Mouse (Mus musculus): ENCODE results near the gene 9930021J03Rik. TPM values are rescaled to one million over a fixed set of nuclear protein-coding genes. Genes with fewer than 3 reads are reported as not detected.

Gene 9930021J03Rik
- polyA plus RNA-seq, 1 experiment, result 19.1 TPM

DNA sequence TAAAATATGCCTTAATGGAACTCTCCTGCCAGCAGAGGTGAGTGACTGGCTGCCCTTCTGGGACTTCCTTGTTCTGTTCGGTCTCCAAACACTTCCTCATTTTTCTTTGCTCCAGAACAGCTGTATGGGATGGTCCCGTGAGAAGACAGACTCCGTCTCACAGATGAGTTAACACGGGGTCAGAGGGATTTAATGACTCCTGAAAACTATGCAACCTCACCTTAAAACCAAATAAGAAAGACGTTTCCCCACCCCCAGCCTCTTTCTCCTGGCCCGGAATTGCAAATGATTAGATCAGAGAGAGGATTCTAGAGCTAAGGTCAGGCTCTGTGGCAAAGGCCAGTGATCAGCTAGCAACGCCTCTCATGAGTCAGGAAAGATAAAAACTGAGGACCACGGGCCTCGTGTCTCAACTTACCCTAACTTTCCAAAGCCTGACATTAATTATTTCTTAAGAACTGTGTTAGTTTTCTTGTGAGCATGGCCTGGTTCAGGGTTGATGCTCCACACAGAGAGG lies 130.2 kb downstream of the 9930021J03Rik start:
- no peak for TF ChIP-seq POLR2A (IDR thresholded peaks at IDR 0.05; ENCODE audit: control insufficient read depth, low read depth, low read length)
- no peak for TF ChIP-seq CTCF (IDR thresholded peaks at IDR 0.05; ENCODE audit: control insufficient read depth, insufficient read depth, insufficient replicate concordance, low read depth, low read length)
- Histone ChIP-seq H3K27me3 (ENCODE audit: control insufficient read depth, insufficient read depth, low read length) (no peaks in the 10 kb centered on the region), H3K36me3 (ENCODE audit: control insufficient read depth, insufficient read depth, low read length) (no peaks in the 10 kb centered on the region), H3K4me1 (ENCODE audit: control insufficient read depth, insufficient read depth, low read length) (peaks cover 11% of the 10 kb centered on the region), H3K27ac (ENCODE audit: control insufficient read depth, insufficient read depth, low read depth, low read length) (no peak overlapping the region), H3K4me3 (ENCODE audit: control insufficient read depth, low read depth, low read length) (no peak overlapping the region)

DNA sequence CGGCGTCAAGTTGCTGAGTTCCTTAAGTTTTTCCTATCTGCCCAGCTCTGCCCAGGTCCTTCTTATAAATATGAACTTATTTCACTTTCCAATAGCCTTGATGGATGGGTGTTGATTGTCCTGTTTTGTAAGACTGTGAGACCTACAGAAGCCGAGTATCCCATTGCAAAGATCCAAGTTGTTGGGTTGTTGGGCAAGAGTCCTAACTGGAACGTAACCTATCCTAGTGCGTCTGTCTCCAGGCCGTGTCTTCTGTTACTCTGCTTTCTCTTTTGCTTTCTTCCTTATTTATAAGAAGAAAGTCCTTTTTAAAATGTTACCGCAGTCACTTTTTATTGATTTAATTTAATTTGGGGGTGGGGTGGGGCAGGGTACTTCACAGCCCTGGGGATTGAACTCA lies 130.8 kb downstream of the 9930021J03Rik start:
- Histone ChIP-seq H3K4me3 (ENCODE audit: control insufficient read depth, low read depth, low read length) (no peak overlapping the region), H3K27me3 (ENCODE audit: control insufficient read depth, insufficient read depth, low read length) (no peaks in the 10 kb centered on the region), H3K4me1 (ENCODE audit: control insufficient read depth, insufficient read depth, low read length) (peaks cover 11% of the 10 kb centered on the region), H3K36me3 (ENCODE audit: control insufficient read depth, insufficient read depth, low read length) (no peaks in the 10 kb centered on the region), H3K27ac (ENCODE audit: control insufficient read depth, insufficient read depth, low read depth, low read length) (no peak overlapping the region)
- no peak for TF ChIP-seq CTCF (IDR thresholded peaks at IDR 0.05; ENCODE audit: control insufficient read depth, insufficient read depth, insufficient replicate concordance, low read depth, low read length)
- TF ChIP-seq POLR2A (IDR thresholded peaks at IDR 0.05; ENCODE audit: control insufficient read depth, low read depth, low read length), result no peak

DNA sequence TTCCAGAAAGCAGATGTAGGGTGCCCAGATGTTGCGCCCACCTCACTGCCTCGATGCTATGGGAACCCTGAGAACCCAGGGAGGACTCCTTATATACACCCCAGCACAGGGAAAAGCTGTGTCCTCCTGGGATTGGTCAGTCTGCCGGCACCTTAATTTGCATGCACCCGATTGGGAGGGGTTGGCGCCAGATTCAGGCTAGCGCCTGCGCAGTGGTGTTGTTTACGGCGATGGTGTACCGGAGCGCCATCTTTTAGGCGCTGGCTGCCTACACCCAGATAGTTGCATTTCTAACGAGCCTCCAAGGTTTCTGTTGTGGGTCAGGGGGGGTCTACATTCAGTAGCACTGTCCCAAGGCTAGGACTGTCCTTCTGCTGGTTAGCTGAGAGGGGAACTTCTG lies 133.1 kb downstream of the 9930021J03Rik start:
- no peaks in the 10 kb centered on the region for H3K36me3 ChIP-seq (ENCODE audit: control insufficient read depth, insufficient read depth, low read length)
- peak overlapping the region; percentile 81 for H3K4me3 ChIP-seq (ENCODE audit: control insufficient read depth, low read depth, low read length)
- H3K4me1 ChIP-seq (ENCODE audit: control insufficient read depth, insufficient read depth, low read length), result peaks cover 11% of the 10 kb centered on the region
- H3K27ac ChIP-seq (ENCODE audit: control insufficient read depth, insufficient read depth, low read depth, low read length), result peak overlapping the region; percentile 30; the same call in 1 of the 2 replicates
- TF ChIP-seq CTCF (IDR thresholded peaks at IDR 0.05; ENCODE audit: control insufficient read depth, insufficient read depth, insufficient replicate concordance, low read depth, low read length) (no peak), POLR2A (IDR thresholded peaks at IDR 0.05; ENCODE audit: control insufficient read depth, low read depth, low read length) (peak; percentile 58; the same call in 1 of the 2 replicates)
- H3K27me3 ChIP-seq (ENCODE audit: control insufficient read depth, insufficient read depth, low read length), result no peaks in the 10 kb centered on the region

- TF ChIP-seq POLR2A (IDR thresholded peaks at IDR 0.05; ENCODE audit: control insufficient read depth, low read depth, low read length), result no peak
- TF ChIP-seq CTCF (IDR thresholded peaks at IDR 0.05; ENCODE audit: control insufficient read depth, insufficient read depth, insufficient replicate concordance, low read depth, low read length), result no peak
- Histone ChIP-seq H3K4me3 (ENCODE audit: control insufficient read depth, low read depth, low read length) (no peak overlapping the region), H3K27me3 (ENCODE audit: control insufficient read depth, insufficient read depth, low read length) (no peaks in the 10 kb centered on the region), H3K27ac (ENCODE audit: control insufficient read depth, insufficient read depth, low read depth, low read length) (no peak overlapping the region), H3K4me1 (ENCODE audit: control insufficient read depth, insufficient read depth, low read length) (peaks cover 11% of the 10 kb centered on the region), H3K36me3 (ENCODE audit: control insufficient read depth, insufficient read depth, low read length) (no peaks in the 10 kb centered on the region)
Measured at GRCm38 (mm10) chr19:29671160-29671559, 134.6 kb downstream of the 9930021J03Rik start.

DNA sequence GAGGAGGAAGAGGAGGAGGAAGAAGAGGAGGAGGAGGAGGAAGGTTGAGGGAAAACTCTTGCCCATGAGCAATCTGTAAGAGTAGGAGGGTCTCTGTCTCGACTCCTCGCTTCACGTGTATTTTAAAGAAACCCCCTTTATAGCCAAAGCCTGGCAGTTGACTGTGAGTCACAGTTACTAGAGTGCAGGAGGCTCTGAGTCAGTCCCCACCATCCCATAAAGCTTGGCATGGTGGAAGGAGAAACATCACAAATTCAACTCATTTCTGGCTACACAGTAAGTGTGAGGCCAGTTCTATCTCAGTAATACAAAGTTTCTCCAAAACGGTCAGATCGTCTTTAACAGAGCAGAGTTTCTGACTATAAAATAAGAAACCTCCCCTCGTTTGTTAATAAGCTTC lies 135.5 kb downstream of the 9930021J03Rik start:
- no peak overlapping the region for H3K4me3 ChIP-seq (ENCODE audit: control insufficient read depth, low read depth, low read length)
- no peaks in the 10 kb centered on the region for H3K36me3 ChIP-seq (ENCODE audit: control insufficient read depth, insufficient read depth, low read length)
- H3K27ac ChIP-seq (ENCODE audit: control insufficient read depth, insufficient read depth, low read depth, low read length), result no peak overlapping the region
- peaks cover 8% of the 10 kb centered on the region for H3K4me1 ChIP-seq (ENCODE audit: control insufficient read depth, insufficient read depth, low read length)
- no peaks in the 10 kb centered on the region for H3K27me3 ChIP-seq (ENCODE audit: control insufficient read depth, insufficient read depth, low read length)
- TF ChIP-seq CTCF (IDR thresholded peaks at IDR 0.05; ENCODE audit: control insufficient read depth, insufficient read depth, insufficient replicate concordance, low read depth, low read length) (no peak), POLR2A (IDR thresholded peaks at IDR 0.05; ENCODE audit: control insufficient read depth, low read depth, low read length) (no peak)

GRCm38 (mm10) chr19:29668135-29668534 lies 137.7 kb downstream of the 9930021J03Rik start:
- H3K27ac ChIP-seq (ENCODE audit: control insufficient read depth, insufficient read depth, low read depth, low read length), result no peak overlapping the region
- TF ChIP-seq CTCF (IDR thresholded peaks at IDR 0.05; ENCODE audit: control insufficient read depth, insufficient read depth, insufficient replicate concordance, low read depth, low read length), result no peak
- TF ChIP-seq POLR2A (IDR thresholded peaks at IDR 0.05; ENCODE audit: control insufficient read depth, low read depth, low read length), result no peak
- H3K27me3 ChIP-seq (ENCODE audit: control insufficient read depth, insufficient read depth, low read length), result no peaks in the 10 kb centered on the region
- no peak overlapping the region for H3K4me3 ChIP-seq (ENCODE audit: control insufficient read depth, low read depth, low read length)
- no peaks in the 10 kb centered on the region for H3K36me3 ChIP-seq (ENCODE audit: control insufficient read depth, insufficient read depth, low read length)
- H3K4me1 ChIP-seq (ENCODE audit: control insufficient read depth, insufficient read depth, low read length), result no peaks in the 10 kb centered on the region

DNA sequence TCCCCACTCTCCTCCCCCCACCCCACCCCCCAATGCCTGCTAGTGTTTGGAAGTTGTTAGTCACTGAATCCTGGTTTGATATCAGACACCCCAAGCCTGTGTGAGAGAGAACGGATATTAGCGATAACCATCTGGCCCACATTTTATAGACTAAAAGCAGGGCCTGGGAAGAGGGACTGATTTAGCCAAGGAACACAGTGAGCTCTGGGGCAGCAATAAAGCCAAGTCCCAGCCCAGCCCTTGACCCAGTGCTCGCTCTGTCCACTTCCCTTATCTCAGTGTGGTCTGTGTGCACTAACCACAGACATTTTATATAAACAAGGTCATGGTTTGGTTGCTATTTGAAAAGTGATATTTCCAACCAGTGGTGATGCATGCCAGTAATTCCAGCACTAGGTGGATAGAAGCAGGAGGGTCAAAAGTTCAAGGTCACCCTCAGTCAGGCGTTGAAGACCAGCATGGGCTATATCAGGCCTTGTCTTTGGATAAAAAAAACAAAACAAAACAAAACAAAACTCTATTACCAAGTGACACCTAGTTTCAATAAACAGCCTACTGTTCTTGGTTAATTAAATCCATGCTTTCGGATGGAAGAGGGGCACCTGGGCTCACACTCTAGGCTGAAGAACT lies 138.7 kb downstream of the 9930021J03Rik start:
- no peaks in the 10 kb centered on the region for H3K27me3 ChIP-seq (ENCODE audit: control insufficient read depth, insufficient read depth, low read length)
- no peaks in the 10 kb centered on the region for H3K36me3 ChIP-seq (ENCODE audit: control insufficient read depth, insufficient read depth, low read length)
- no peaks in the 10 kb centered on the region for H3K4me1 ChIP-seq (ENCODE audit: control insufficient read depth, insufficient read depth, low read length)
- TF ChIP-seq POLR2A (IDR thresholded peaks at IDR 0.05; ENCODE audit: control insufficient read depth, low read depth, low read length), result no peak
- no peak for TF ChIP-seq CTCF (IDR thresholded peaks at IDR 0.05; ENCODE audit: control insufficient read depth, insufficient read depth, insufficient replicate concordance, low read depth, low read length)
- H3K27ac ChIP-seq (ENCODE audit: control insufficient read depth, insufficient read depth, low read depth, low read length), result no peak overlapping the region
- H3K4me3 ChIP-seq (ENCODE audit: control insufficient read depth, low read depth, low read length), result no peak overlapping the region
